Mouse (Mus musculus): ENCODE results near the gene Gm20388.
A peak's percentile ranks its signal among the peaks of the same experiment; 100 is the strongest.

GRCm38 (mm10) chr8:120416522-120417394 lies 506.1 kb downstream of the Gm20388 start:
- peak; percentile 30 for TF ChIP-seq CTCF (IDR thresholded peaks at IDR 0.05; ENCODE audit: low read depth)
- 0 out of 2 replicates have a peak, but pooled peaks have one; percentile 32 for TF ChIP-seq EP300 (IDR thresholded peaks at IDR 0.05; ENCODE audit: low read depth)
